Mouse (Mus musculus): ENCODE data around the gene Rfx7.
"Not testable (repeated sequence)": the region's sequence is repeated elsewhere in the genome, so short reads cannot be mapped to it uniquely, and the experiment has no call there.

Rfx7 gene

GRCm38 (mm10) chr9:72639843-72640621 lies 108.0 kb downstream of the Rfx7 start:
- DNase-seq (ENCODE audit: low spot score), result peak; percentile 93

- DNase-seq (ENCODE audit: low spot score), result no peak
These were observed 108.6 kb downstream of the Rfx7 start for GRCm38 (mm10) chr9:72640642-72641041.

GRCm38 (mm10) chr9:72641093-72641680 lies 109.1 kb downstream of the Rfx7 start:
- no peak for DNase-seq (ENCODE audit: low spot score)

GRCm38 (mm10) chr9:72642756-72643447 lies 110.9 kb downstream of the Rfx7 start:
- DNase-seq (ENCODE audit: low spot score), result not testable (repeated sequence)

- no peak for DNase-seq (ENCODE audit: low spot score)
These were observed 111.8 kb downstream of the Rfx7 start for GRCm38 (mm10) chr9:72643651-72644417.

- no peak for DNase-seq (ENCODE audit: low spot score)
These were observed 112.5 kb downstream of the Rfx7 start for GRCm38 (mm10) chr9:72644418-72645110.

- no peak for DNase-seq (ENCODE audit: low spot score)
These were observed 117.7 kb downstream of the Rfx7 start for GRCm38 (mm10) chr9:72649781-72650180.

- DNase-seq (ENCODE audit: low spot score), result no peak
These were observed 120.9 kb downstream of the Rfx7 start for GRCm38 (mm10) chr9:72652961-72653360.

GRCm38 (mm10) chr9:72653533-72653932 lies 121.5 kb downstream of the Rfx7 start:
- no peak for DNase-seq (ENCODE audit: low spot score)

- DNase-seq (ENCODE audit: low spot score), result peak; percentile 89
These were observed 122.7 kb downstream of the Rfx7 start for GRCm38 (mm10) chr9:72654593-72655242.

- DNase-seq (ENCODE audit: low spot score), result no peak
These were observed 123.6 kb downstream of the Rfx7 start for GRCm38 (mm10) chr9:72655602-72656001.

- no peak for DNase-seq (ENCODE audit: low spot score)
These were observed 124.5 kb downstream of the Rfx7 start for GRCm38 (mm10) chr9:72656491-72656890.

- DNase-seq (ENCODE audit: low spot score), result peak; percentile 46
These were observed 124.9 kb downstream of the Rfx7 start for GRCm38 (mm10) chr9:72656940-72657339.

GRCm38 (mm10) chr9:72657694-72658093 lies 125.7 kb downstream of the Rfx7 start:
- no peak for DNase-seq (ENCODE audit: low spot score)

- DNase-seq (ENCODE audit: low spot score), result peak; percentile 64
These were observed 128.1 kb downstream of the Rfx7 start for GRCm38 (mm10) chr9:72660139-72660538.

GRCm38 (mm10) chr9:72660911-72661310 lies 128.9 kb downstream of the Rfx7 start:
- DNase-seq (ENCODE audit: low spot score), result no peak

GRCm38 (mm10) chr9:72661561-72661894 lies 129.5 kb downstream of the Rfx7 start:
- no peak for DNase-seq (ENCODE audit: low spot score)

GRCm38 (mm10) chr9:72661895-72662661 lies 130.0 kb downstream of the Rfx7 start, which contains the start of gene Nedd4:
Nedd4 (plus strand) TSS chr9:72662346.
- DNase-seq (ENCODE audit: low spot score), result peak; percentile 94

GRCm38 (mm10) chr9:72662691-72663533 lies 130.9 kb downstream of the Rfx7 start:
- DNase-seq (ENCODE audit: low spot score), result peak; percentile 83
